Mouse (Mus musculus) heart, embryonic 16.5 days (tissue): ENCODE results near the gene Hif3a. TPM values are rescaled to one million over a fixed set of nuclear protein-coding genes. Genes with fewer than 3 reads are reported as not detected.
"Not testable (repeated sequence)": the region's sequence is repeated elsewhere in the genome, so short reads cannot be mapped to it uniquely, and the experiment has no call there.

Experiments
- ATAC-seq: fragments of 200-750 bp; cut with Nextera tagmentation; replicated peaks from 2 replicates; pipeline ENCODE4 v1.8.0; 2017; ENCODE audit warnings: moderate number of reproducible peaks; ENCODE audit not compliant: insufficient read depth, low FRiP score; ENCODE audit errors: extremely low read depth
- H3K27ac ChIP-seq: fragments of 300-500 bp; sonication (generic); 2 replicates; pipeline ENCODE4 v1.5.1; 2014; ENCODE audit warnings: mild to moderate bottlenecking, low read length, control low read depth, moderate library complexity
- H3K27me3 ChIP-seq: fragments of 300-500 bp; sonication (generic); 2 replicates; pipeline ENCODE4 v1.6.1; 2014; ENCODE audit warnings: low read length, mixed read lengths; ENCODE audit not compliant: control insufficient read depth, insufficient read depth
- H3K36me3 ChIP-seq: fragments of 300-500 bp; sonication (generic); 2 replicates; pipeline ENCODE4 v1.6.1; 2014; ENCODE audit not compliant: control insufficient read depth, insufficient read depth
- H3K4me1 ChIP-seq: fragments of 300-500 bp; sonication (generic); 2 replicates; pipeline ENCODE4 v1.6.1; 2014; ENCODE audit warnings: low read length, mixed read lengths; ENCODE audit not compliant: control insufficient read depth, insufficient read depth
- H3K4me2 ChIP-seq: fragments of 300-500 bp; sonication (generic); 2 replicates; pipeline ENCODE4 v1.6.1; 2014; ENCODE audit warnings: low read depth, mild to moderate bottlenecking, control low read depth, low read length
- H3K4me3 ChIP-seq: fragments of 300-500 bp; sonication (generic); 2 replicates; pipeline ENCODE4 v1.5.1; 2014; ENCODE audit warnings: mild to moderate bottlenecking, control low read depth, low read length
- H3K9ac ChIP-seq: fragments of 300-500 bp; sonication (generic); 2 replicates; pipeline ENCODE4 v1.6.1; 2014; ENCODE audit warnings: low read length, control low read depth
- H3K9me3 ChIP-seq: fragments of 300-500 bp; sonication (generic); replicated peaks from 2 replicates; pipeline ENCODE4 v1.6.1; 2016; ENCODE audit warnings: low read length; ENCODE audit not compliant: control insufficient read depth
- WGBS: fragments of 180-500 bp; shearing (Covaris S2); extraction: QIAGEN DNeasy Blood & Tissue Kit; methylation state at CpG from one replicate; pipeline ENCODE4 v1.1.7; 2014; 5-methylcytosine and 5-hydroxymethylcytosine counted together
- polyA plus RNA-seq: library from polyadenylated mRNA; unstranded; fragments of >200 nt; fragmentation: Nextera tagmentation; extraction: Ambion mirVana; gene quantifications from 2 replicates; pipeline ENCODE4 v1.2.1, GENCODE M21; 2015

The Hif3a gene
- polyA plus RNA-seq, 1 experiment from 2014 or later, result 36.3 TPM

- no peak overlapping the region for H3K9ac ChIP-seq
- H3K36me3 ChIP-seq, result no peaks in the 10 kb centered on the region
- H3K4me3 ChIP-seq, result no peak overlapping the region
- ATAC-seq, result no peak
- no peaks in the 10 kb centered on the region for H3K27me3 ChIP-seq
- H3K27ac ChIP-seq, result no peak overlapping the region
- H3K4me1 ChIP-seq, result no peaks in the 10 kb centered on the region
- H3K9me3 ChIP-seq, result no peaks in the 10 kb centered on the region
- H3K4me2 ChIP-seq, result no peak overlapping the region
- 53% methylated on average over 5 of the region's 5 CpGs for WGBS
These were observed 11.3 kb upstream of the Hif3a start for GRCm38 (mm10) chr7:17073513-17073903.

GRCm38 (mm10) chr7:17067651-17068050 is 5.4 kb upstream of the Hif3a start:
- not testable (repeated sequence) for H3K27me3 ChIP-seq, H3K4me2 ChIP-seq, H3K9me3 ChIP-seq, H3K9ac ChIP-seq, H3K36me3 ChIP-seq, H3K4me3 ChIP-seq
- Histone ChIP-seq H3K4me1 (peaks cover 12% of the 10 kb centered on the region), H3K27ac (0 out of 2 replicates have a peak overlapping the region, but pooled peaks have one; percentile 35)
- 32% methylated on average over 5 of the region's 5 CpGs for WGBS
- 0 out of 2 replicates have a peak, but pooled peaks have one; percentile 19 for ATAC-seq

- no peak for ATAC-seq
- no peaks in the 10 kb centered on the region for H3K36me3 ChIP-seq
- no peak overlapping the region for H3K27ac ChIP-seq
- H3K4me1 ChIP-seq, result peaks cover 13% of the 10 kb centered on the region
- no peaks in the 10 kb centered on the region for H3K27me3 ChIP-seq
- H3K9ac ChIP-seq, result no peak overlapping the region
- no peaks in the 10 kb centered on the region for H3K9me3 ChIP-seq
- H3K4me2 ChIP-seq, result no peak overlapping the region
- H3K4me3 ChIP-seq, result no peak overlapping the region
These were observed 4.8 kb upstream of the Hif3a start for GRCm38 (mm10) chr7:17067000-17067399.

- H3K4me3 ChIP-seq, result no peak overlapping the region
- ATAC-seq, result no peak
- no peak overlapping the region for H3K27ac ChIP-seq
- H3K9ac ChIP-seq, result no peak overlapping the region
- H3K9me3 ChIP-seq, result no peaks in the 10 kb centered on the region
- H3K27me3 ChIP-seq, result no peaks in the 10 kb centered on the region
- H3K36me3 ChIP-seq, result no peaks in the 10 kb centered on the region
- H3K4me1 ChIP-seq, result peaks cover 13% of the 10 kb centered on the region
- WGBS, result 2% methylated on average over 2 of the region's 2 CpGs
- H3K4me2 ChIP-seq, result no peak overlapping the region
These were observed 4.2 kb upstream of the Hif3a start for GRCm38 (mm10) chr7:17066412-17066811.

GRCm38 (mm10) chr7:17065620-17066019 is 3.4 kb upstream of the Hif3a start:
- H3K4me3 ChIP-seq, result no peak overlapping the region
- peaks cover 13% of the 10 kb centered on the region for H3K4me1 ChIP-seq
- H3K9ac ChIP-seq, result no peak overlapping the region
- H3K27me3 ChIP-seq, result no peaks in the 10 kb centered on the region
- no peaks in the 10 kb centered on the region for H3K9me3 ChIP-seq
- ATAC-seq, result no peak
- WGBS, result 73% methylated on average over 8 of the region's 9 CpGs
- no peaks in the 10 kb centered on the region for H3K36me3 ChIP-seq
- no peak overlapping the region for H3K4me2 ChIP-seq
- no peak overlapping the region for H3K27ac ChIP-seq

- Histone ChIP-seq H3K36me3 (no peaks in the 10 kb centered on the region), H3K27ac (peak overlapping the region; percentile 100), H3K9me3 (no peaks in the 10 kb centered on the region), H3K4me1 (peaks cover 30% of the 10 kb centered on the region), H3K4me2 (peak overlapping the region; percentile 96), H3K4me3 (peak overlapping the region; percentile 71), H3K27me3 (no peaks in the 10 kb centered on the region), H3K9ac (peak overlapping the region; percentile 87)
- no peak for ATAC-seq
- WGBS, result 7% methylated on average over 11 of the region's 11 CpGs
These were observed 618 bp upstream of the Hif3a start for GRCm38 (mm10) chr7:17062845-17063244.

GRCm38 (mm10) chr7:17060782-17061605 is 1.2 kb downstream of the Hif3a start:
- Histone ChIP-seq H3K4me2 (peak overlapping the region; percentile 96), H3K9me3 (no peaks in the 10 kb centered on the region), H3K36me3 (no peaks in the 10 kb centered on the region), H3K27me3 (no peaks in the 10 kb centered on the region), H3K27ac (peak overlapping the region; percentile 100), H3K4me3 (peak overlapping the region; percentile 71), H3K9ac (peak overlapping the region; percentile 87), H3K4me1 (peaks cover 41% of the 10 kb centered on the region)
- 44% methylated on average over 21 of the region's 22 CpGs for WGBS
- ATAC-seq, result peak; percentile 5; the same call in 1 of the 2 replicates

- WGBS, result 13% methylated on average over 9 of the region's 9 CpGs
- H3K4me1 ChIP-seq, result peaks cover 47% of the 10 kb centered on the region
These were observed 2.0 kb downstream of the Hif3a start for GRCm38 (mm10) chr7:17060031-17060781.

GRCm38 (mm10) chr7:17059463-17059844 is 2.8 kb downstream of the Hif3a start:
- WGBS, result 59% methylated on average over 3 of the region's 3 CpGs
- H3K4me3 ChIP-seq, result peak overlapping the region; percentile 71
- peaks cover 14% of the 10 kb centered on the region for H3K36me3 ChIP-seq
- no peaks in the 10 kb centered on the region for H3K27me3 ChIP-seq
- ATAC-seq, result no peak
- peak overlapping the region; percentile 100 for H3K27ac ChIP-seq
- H3K9me3 ChIP-seq, result no peaks in the 10 kb centered on the region
- H3K4me1 ChIP-seq, result peaks cover 47% of the 10 kb centered on the region
- peak overlapping the region; percentile 87 for H3K9ac ChIP-seq
- H3K4me2 ChIP-seq, result peak overlapping the region; percentile 96

More at GRCm38 (mm10) chr7:17060031-17060781, 2.0 kb downstream of the Hif3a start:
- peak overlapping the region; percentile 87 for H3K9ac ChIP-seq
- ATAC-seq, result peak; percentile 47
- peak overlapping the region; percentile 100 for H3K27ac ChIP-seq
- H3K4me3 ChIP-seq, result peak overlapping the region; percentile 71
- H3K4me2 ChIP-seq, result peak overlapping the region; percentile 96
- no peaks in the 10 kb centered on the region for H3K9me3 ChIP-seq
- H3K36me3 ChIP-seq, result peaks cover 6% of the 10 kb centered on the region
- no peaks in the 10 kb centered on the region for H3K27me3 ChIP-seq
